Mouse (Mus musculus): Measurements from ENCODE around the gene Cdh6. TPM values are rescaled to one million over a fixed set of nuclear protein-coding genes. Genes with fewer than 3 reads are reported as not detected.

The Cdh6 gene
- total RNA-seq, 2 experiments from 2014 or later, result 19.1 to 22.3 TPM

DNA sequence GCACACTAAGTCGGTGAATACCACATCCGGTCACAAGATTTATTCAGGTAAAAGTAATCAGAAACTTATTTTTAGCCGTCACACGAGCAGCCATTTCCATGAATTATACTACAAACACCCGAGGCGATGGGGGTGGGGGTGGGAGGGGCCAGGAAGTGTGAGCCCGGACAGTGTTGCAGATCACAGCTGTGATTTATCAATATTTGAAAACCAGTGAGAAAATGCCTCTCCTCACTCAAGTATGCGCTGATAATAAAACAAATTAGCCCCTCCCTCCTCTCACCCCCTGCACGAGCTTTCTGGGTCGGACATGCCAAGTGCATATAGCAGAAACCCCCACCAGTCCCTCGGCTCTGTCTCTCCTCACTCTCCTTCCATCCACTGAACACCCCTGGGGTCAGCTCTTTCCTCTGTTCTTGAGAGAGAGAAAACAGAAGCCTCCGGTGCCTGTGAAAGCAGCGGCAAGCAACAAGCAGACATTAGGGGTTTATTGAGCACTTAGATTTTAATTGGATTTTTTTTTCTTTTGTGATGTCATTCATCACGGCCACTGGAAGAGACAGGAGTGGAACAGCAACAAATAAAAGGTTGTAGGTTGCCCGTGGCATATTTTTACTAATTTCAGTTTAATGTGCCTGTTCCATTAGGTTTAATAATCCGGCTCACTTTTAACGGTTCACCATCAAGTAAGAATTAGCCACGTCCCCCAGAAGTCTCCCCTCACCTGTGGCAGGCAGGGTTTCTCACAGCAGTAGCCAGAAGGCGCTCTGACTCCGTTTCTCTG lies 105.9 kb downstream of the Cdh6 start:
- no peak for DNase-seq (ENCODE audit: low spot score in 2 of 2)

DNA sequence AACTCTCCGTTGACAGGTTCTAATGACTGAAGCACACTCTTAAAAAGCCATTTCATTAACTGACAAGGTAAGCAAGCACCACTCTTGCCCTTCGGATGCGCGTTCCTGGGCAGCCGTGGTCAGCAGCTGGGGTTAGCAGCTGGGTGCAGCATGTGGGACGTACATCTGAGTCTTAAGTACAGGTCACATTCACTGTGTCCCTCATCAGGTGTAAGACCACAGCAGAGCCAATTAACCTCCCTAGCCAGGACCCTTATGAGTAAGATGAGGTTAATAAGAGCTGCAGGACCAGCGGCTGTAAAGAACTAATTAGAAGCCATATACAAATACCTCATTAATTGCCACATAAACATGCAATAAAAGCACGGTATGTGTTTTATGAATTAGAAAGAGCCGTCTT lies 106.7 kb downstream of the Cdh6 start:
- DNase-seq (ENCODE audit: low spot score in 2 of 2), result no peak

- DNase-seq (ENCODE audit: low spot score in 2 of 2), result no peak
Observed at GRCm38 (mm10) chr15:13063633-13064032, 109.8 kb downstream of the Cdh6 start.

DNA sequence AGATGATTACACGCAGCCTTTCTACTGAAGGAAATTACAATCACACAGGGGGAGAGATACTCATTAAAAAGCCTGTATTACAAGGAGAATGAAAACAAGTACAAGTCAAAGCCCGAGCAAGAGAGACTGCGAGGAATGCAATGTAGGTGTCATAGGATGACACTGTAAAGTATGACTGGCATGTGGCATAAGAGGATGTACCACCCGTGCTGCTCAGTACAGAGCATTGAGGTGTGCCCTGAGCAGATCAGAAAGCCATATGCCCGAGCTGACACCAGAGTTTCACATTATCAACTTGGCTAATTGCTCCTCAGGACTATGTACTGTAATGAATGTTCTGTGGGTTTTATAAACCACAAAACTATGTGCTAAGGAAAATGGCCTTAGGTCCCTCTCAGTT lies 115.7 kb downstream of the Cdh6 start:
- DNase-seq (ENCODE audit: low spot score in 2 of 2), result no peak

- DNase-seq (ENCODE audit: low spot score in 2 of 2), result no peak
Observed at GRCm38 (mm10) chr15:13057302-13057701, 116.2 kb downstream of the Cdh6 start.

DNA sequence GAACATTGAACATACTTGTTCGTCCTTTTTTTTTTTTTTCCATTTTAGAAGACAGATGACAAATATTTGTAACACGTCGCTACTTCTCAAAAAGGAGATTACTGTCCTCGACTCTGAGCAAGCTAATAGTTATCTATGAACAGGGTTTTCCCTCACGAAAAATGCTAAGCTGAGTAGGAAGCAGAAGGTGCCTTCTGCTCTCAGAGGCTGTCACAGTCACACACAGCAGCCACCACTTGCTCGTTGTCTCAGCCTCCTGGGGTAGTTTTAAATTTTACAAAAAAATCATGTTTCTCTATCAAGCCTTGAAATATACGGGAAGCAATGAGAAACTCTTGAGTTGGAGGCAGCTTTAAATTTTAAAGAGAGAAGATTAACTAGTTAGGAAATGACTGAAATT lies 125.6 kb downstream of the Cdh6 start:
- DNase-seq (ENCODE audit: low spot score in 2 of 2), result no peak

DNA sequence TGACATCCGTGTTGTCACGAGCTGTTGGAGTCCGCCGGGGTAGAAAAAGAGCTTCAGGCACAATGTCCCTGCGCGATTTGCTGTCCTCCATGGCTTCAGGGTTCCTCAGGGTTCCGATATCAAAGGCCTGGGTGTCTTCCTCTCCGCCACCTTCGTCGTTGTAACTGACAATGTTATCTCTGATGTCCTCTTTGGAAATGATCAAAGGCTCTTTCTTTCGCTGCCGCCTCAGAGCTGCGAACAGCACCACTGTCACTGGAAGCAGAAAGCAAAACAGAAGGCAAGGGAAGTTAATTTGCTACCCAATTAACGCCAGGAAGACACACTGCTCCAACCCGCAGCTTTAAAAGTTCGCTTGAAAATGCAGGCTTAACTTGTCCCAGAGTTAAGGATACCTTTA lies 139.0 kb downstream of the Cdh6 start:
- no peak for DNase-seq (ENCODE audit: low spot score in 2 of 2)

- DNase-seq (ENCODE audit: low spot score in 2 of 2), result no peak
Observed at GRCm38 (mm10) chr15:13030641-13031040, 142.8 kb downstream of the Cdh6 start.

DNA sequence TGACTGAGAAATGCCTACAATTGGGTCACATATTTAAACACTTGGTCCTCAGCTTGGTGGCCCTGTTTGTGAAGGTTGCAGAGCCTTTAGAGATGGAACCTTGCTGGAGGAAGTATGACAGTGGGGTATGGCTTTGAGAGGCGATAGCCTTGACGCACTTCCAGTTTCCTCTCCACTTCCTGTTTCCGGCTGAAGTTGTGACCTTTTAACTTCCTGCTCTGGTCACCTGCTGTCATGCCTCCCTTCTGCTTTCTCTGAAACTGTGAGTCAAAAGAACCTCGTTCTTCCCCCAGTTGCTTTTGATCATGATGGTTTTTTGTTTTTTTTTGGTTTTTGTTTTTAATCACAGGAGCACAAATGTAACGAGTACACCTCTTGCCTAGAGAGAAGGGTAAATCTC lies 146.0 kb downstream of the Cdh6 start:
- DNase-seq (ENCODE audit: low spot score in 2 of 2), result no peak

- no peak for DNase-seq (ENCODE audit: low spot score in 2 of 2)
Observed at GRCm38 (mm10) chr15:13016756-13017357, 156.6 kb downstream of the Cdh6 start.

DNA sequence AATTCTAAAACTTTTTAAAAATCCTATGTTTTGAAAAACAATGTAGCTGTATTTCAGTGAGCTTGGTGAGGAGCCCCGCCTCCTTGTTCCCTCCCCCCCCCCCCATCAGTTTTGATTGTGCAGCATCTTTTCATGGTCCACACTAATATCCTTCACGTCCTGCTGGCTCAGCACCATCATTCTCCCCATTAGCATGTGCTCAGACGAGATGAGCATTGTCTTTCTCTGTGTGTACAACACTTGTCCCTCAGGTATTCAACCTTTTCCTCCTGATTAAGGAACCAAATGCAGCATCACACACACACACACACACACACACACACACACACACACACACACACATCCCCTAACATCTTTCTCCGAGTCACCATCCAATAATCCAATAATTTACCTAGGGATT lies 164.7 kb downstream of the Cdh6 start:
- no peak for DNase-seq (ENCODE audit: low spot score in 2 of 2)

GRCm38 (mm10) chr15:13005934-13006333 lies 167.5 kb downstream of the Cdh6 start:
- DNase-seq (ENCODE audit: low spot score in 2 of 2), result no peak

DNA sequence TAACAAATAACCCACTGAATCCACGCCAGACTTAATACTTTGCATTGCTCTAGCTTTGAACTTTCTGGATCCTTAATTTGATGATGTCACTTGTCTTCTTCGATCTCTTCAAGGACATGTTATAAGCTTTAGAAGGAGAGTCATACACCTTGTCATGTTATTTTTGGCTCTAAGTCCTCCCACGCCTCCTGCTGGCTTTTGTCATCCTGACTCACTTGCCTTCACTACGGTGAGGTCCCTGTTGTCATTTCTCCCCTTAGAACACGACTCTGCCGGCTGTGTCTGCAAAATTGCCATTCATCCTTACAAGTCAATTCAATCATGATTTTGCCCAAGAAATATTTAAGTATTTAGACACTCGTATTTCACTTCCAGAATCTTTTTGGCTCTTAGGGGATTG lies 171.9 kb downstream of the Cdh6 start:
- no peak for DNase-seq (ENCODE audit: low spot score in 2 of 2)

GRCm38 (mm10) chr15:12994563-12995359 lies 178.7 kb downstream of the Cdh6 start:
- no peak for DNase-seq (ENCODE audit: low spot score in 2 of 2)

Measured in left cerebral cortex, adult 18-20 months (tissue).